Mouse (Mus musculus) bone marrow, adult 2 months (tissue): Measurements from ENCODE around the gene Papolb.

Source experiments
- CTCF ChIP-seq: fragments of 200-500 bp; IDR thresholded peaks from 2 replicates; pipeline ENCODE4 v1.5.1; 2011; ENCODE audit warnings: low read length, control low read depth; ENCODE audit not compliant: control insufficient read depth, insufficient read depth
- POLR2A ChIP-seq: fragments of 200-500 bp; IDR thresholded peaks from 2 replicates; pipeline ENCODE4 v1.6.1; 2011; ENCODE audit warnings: low read depth, mild to moderate bottlenecking, control low read depth, low read length, borderline replicate concordance; ENCODE audit not compliant: control insufficient read depth

DNA sequence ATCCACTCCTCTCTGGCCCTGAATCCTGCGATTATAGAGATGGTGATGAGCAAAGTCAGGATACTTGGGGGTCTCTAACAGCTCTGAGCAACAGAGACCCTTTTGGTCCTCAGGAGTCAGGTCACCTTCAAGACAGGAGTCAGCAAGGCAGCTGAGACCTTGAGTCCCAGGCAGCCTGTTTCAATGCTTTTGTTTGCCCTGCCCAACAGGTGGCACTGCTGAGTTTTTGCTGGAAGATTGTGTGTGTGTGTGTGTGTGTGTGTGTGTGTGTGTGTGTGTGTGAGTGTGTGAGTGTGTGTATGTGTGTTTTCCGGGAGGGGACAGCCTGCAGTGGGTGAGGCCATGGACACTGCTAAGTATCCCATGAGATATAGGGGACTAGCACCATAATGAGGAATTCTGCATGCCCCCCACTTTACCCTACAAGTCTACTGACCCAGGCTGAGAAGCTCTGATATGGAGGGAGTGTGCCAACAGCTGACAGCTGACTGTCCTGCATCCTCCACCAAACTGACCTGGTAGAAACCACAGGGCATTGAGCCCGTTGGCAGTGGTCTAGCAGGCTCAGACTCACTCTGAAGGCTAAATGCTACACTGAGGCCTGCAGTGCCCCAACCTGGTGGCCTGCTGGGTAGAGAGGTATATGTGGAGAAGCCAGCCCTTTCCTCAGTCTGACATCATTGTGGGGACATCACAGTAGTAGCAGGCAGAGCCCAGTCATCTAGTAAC, 24.0 kb downstream of the Papolb start:
- TF ChIP-seq CTCF (peak; percentile 19; the same call in 1 of the 2 replicates), POLR2A (no peak)
